Mouse (Mus musculus) adrenal gland, adult 2 months (tissue): ENCODE results near the gene Ptprt. TPM values are rescaled to one million over a fixed set of nuclear protein-coding genes. Genes with fewer than 3 reads are reported as not detected.

Source experiments
- DNase-seq: peaks from one replicate; pipeline ENCODE4 v3.0.0; 2021
- polyA plus RNA-seq: library from polyadenylated mRNA; depleted of rRNA; stranded (reverse); fragments of >200 nt; gene quantifications from 2 replicates; pipeline ENCODE4 v1.2.3, GENCODE M21; 2012
- total RNA-seq, 2 experiments: library from RNA; stranded (reverse); gene quantifications; 2 replicates each; pipeline ENCODE4 v1.2.3; 2021

Ptprt gene
- total and polyA plus RNA-seq, 3 experiments = 0.02 to 0.10 (median 0.03) TPM

- DNase-seq = no peak
Observed at GRCm38 (mm10) chr2:161945424-161945823, 715.5 kb downstream of the Ptprt start.

GRCm38 (mm10) chr2:161944689-161945088 is 716.3 kb downstream of the Ptprt start:
- DNase-seq = no peak

- peak; percentile 3 for DNase-seq
Observed at GRCm38 (mm10) chr2:161941991-161942390, 719.0 kb downstream of the Ptprt start.

- DNase-seq = no peak
Observed at GRCm38 (mm10) chr2:161907214-161907613, 753.7 kb downstream of the Ptprt start.

DNA sequence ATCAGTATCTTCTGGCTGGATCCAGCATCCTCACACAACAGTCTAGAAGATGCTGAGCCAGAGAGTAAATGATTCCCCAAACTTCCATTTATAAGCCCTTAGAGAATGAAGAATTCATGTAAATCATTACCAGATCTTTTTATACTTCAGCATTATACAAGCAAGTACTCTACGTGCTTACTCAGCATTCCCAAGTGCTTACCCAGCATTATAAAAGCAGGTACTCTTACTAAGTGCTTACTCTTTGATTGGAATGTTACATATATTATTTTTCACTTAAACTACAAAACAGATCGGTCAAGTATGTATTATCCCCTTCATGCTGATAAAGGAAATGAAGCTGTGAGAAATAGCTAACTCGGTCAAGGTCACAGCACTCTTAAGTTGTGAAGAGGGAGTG is 758.8 kb downstream of the Ptprt start:
- no peak for DNase-seq

GRCm38 (mm10) chr2:161884446-161884845 is 776.5 kb downstream of the Ptprt start:
- no peak for DNase-seq

DNA sequence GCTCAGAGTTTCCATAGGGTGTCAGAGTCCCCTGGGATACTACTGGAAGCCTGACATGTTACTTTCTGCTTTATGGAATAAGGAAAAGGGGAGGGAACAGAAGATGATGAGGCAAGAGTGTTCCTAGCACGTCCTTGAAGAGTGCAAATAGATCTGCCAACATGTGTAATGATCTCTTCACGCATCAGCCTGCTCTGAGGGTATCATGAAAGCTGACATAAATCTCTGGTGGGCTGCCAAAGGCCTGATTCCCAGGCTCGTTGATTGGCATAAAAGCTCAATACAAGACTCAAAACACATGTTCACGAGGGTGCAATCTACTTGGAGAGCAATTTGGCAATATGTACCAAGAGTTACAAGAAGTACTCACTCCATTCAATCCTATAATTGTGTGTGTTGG is 778.4 kb downstream of the Ptprt start:
- no peak for DNase-seq

- no peak for DNase-seq
Observed at GRCm38 (mm10) chr2:161880941-161881340, 780.0 kb downstream of the Ptprt start.

GRCm38 (mm10) chr2:161865231-161865630 is 795.7 kb downstream of the Ptprt start:
- DNase-seq = peak; percentile 2

DNA sequence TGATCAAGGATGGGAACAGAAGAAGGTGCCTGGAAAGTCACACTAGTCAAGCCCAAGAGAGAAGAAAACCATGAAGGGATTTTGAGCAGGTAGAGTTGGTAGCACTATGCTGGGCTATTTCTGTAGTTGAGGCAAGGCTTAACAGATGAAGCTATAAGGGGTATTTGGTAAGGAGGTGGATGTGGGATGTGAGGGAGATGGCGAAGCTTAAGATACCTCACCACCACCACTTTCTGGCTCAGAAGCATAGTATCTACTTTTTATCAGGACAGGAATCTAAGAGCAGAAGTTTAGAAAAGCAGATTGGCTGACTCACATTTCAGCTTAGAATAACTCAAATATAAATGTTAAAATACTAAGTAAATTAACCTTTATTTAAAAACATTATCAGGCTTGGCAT is 802.1 kb downstream of the Ptprt start:
- DNase-seq = no peak

GRCm38 (mm10) chr2:161858361-161858760 is 802.6 kb downstream of the Ptprt start:
- DNase-seq = no peak

DNA sequence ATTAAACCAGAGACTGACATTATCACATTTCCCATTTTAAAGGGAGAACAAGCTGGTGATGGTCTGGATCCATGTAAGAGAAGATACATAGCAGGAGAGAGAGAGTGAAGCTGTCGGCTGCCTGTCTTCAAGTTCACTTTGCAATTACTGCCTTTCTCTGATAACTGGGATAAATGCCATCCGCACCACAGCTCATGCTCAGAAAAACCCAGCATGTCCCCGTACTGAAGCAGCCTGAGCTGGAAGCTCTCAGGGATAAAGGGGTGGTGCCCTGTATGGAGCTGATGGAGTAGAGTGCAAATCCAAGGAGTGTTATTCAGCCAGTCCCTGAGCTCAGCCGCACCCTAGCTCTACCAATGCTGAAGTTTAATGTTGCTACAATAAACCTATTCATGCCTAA is 825.9 kb downstream of the Ptprt start:
- no peak for DNase-seq

DNA sequence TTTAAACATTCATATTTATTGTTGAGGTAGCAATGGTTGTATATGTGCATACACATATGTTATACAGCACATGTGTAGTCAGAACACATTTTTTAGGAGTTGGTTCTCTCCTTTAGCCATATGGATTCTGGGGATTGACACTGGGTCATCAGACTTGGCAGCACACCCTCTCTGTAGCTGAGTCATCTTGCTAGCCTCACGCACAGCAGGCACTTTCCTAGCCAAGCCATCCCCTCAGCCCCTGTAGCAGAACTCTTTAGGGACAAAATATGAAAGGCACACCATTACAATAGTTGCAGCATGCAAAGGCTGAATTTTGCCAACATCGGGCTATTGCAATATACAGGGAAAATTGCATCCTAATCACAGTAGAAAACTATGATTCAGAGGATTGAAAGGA is 827.1 kb downstream of the Ptprt start:
- no peak for DNase-seq

GRCm38 (mm10) chr2:161813326-161813725 is 847.6 kb downstream of the Ptprt start:
- DNase-seq = no peak

GRCm38 (mm10) chr2:161808086-161808801 is 852.7 kb downstream of the Ptprt start:
- no peak for DNase-seq

DNA sequence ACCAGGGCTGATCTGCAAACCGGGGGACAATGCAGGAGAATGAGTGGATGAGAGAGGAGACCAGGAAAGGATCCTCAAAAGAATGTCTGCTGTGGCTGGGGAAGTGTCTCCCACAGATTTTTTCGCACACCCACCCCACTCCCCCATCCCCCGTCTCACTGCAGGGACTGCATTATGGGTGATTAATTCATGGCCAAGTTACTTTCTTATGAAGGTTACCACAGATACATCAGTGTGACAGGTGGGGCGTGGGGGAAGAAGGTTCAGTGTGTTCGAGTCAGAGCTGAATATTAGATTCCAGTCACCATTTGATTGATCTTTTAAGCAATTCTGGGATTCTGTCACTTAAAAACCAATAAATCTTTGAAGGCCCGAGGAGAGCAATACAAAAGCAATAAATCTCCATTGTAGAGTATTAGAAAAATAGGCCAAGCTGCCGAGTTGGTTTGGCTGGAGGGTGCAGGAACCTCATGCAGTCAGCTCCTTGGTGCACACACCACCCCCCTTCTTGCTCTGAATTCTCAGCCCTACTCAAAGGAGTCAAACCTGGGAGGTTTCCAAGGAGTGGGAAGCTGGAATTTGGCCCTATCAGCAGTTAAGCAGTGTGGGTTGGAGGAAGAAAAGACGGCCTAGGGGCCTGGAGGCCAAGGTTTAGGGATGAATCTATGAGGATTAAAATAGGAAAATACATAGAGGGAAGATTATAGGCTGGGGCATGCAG is 854.5 kb downstream of the Ptprt start:
- no peak for DNase-seq

DNA sequence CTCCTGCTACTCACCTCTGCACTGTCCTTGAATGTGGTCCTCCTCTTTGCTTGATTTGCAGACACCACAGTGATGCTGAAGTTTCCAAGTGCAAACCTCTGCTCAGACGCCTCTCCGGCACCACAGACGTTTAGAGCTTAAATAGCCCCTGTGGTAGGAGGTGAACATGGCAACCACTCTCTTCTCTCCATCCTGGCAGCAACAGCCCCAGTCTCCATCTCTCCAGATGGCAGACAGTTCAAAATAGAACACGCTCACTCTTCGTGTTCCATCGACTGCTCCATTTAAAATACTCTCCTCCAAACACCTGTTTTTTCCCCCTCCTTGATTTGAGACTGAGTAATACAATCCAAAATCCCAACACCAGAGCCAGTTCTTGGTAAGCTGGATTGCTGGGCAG is 861.0 kb downstream of the Ptprt start:
- no peak for DNase-seq

GRCm38 (mm10) chr2:161767528-161767927 is 893.4 kb downstream of the Ptprt start:
- DNase-seq = no peak

- DNase-seq = no peak
Observed at GRCm38 (mm10) chr2:161713024-161713423, 947.9 kb downstream of the Ptprt start.

GRCm38 (mm10) chr2:161709316-161709715 is 951.6 kb downstream of the Ptprt start:
- DNase-seq = peak; percentile 66

GRCm38 (mm10) chr2:161706386-161706915 is 954.5 kb downstream of the Ptprt start:
- no peak for DNase-seq

- DNase-seq = no peak
Observed at GRCm38 (mm10) chr2:161704811-161705210, 956.1 kb downstream of the Ptprt start.

GRCm38 (mm10) chr2:161704410-161704809 is 956.5 kb downstream of the Ptprt start:
- DNase-seq = peak; percentile 84
